Mouse (Mus musculus) megakaryocyte, embryonic 14.5 days (primary cell): Measurements from ENCODE around the gene Josd2.

Source experiments
- FLI1 ChIP-seq: IDR thresholded peaks from 2 replicates; pipeline ENCODE4 v1.6.1; 2012; ENCODE audit warnings: low read length, inconsistent platforms, mixed read lengths
- GATA1 ChIP-seq: IDR thresholded peaks from 3 replicates; pipeline ENCODE4 v1.6.1; 2012; ENCODE audit warnings: mixed read lengths, low read length, inconsistent platforms, borderline replicate concordance

GRCm38 (mm10) chr7:44471880-44472557 lies 4.2 kb downstream of the Josd2 start:
- TF ChIP-seq GATA1 (no peak), FLI1 (no peak)
